Mouse (Mus musculus) lung, embryonic 16.5 days (tissue): Measurements from ENCODE around the gene Anks6. TPM values are rescaled to one million over a fixed set of nuclear protein-coding genes. Genes with fewer than 3 reads are reported as not detected.
"Not testable (repeated sequence)": the region's sequence is repeated elsewhere in the genome, so short reads cannot be mapped to it uniquely, and the experiment has no call there.

ENCODE experiments used
- ATAC-seq: fragments of 200-750 bp; cut with Nextera tagmentation; 2 replicates; pipeline ENCODE4 v1.8.0; 2017; ENCODE audit warnings: low read depth, mild to moderate bottlenecking, moderate library complexity
- H3K27ac ChIP-seq: fragments of 300-500 bp; sonication (generic); 2 replicates; pipeline ENCODE4 v1.5.1; 2014; ENCODE audit warnings: mild to moderate bottlenecking, control low read depth, low read length
- H3K27me3 ChIP-seq: fragments of 300-500 bp; sonication (generic); 2 replicates; pipeline ENCODE4 v1.6.1; 2014; ENCODE audit warnings: low read depth, low read length, mixed read lengths; ENCODE audit not compliant: control insufficient read depth, insufficient read depth
- H3K36me3 ChIP-seq: fragments of 300-500 bp; sonication (generic); 2 replicates; pipeline ENCODE4 v1.6.1; 2014; ENCODE audit warnings: low read length; ENCODE audit not compliant: control insufficient read depth, insufficient read depth
- H3K4me1 ChIP-seq: fragments of 300-500 bp; sonication (generic); replicated peaks from 2 replicates; pipeline ENCODE4 v1.6.1; 2014; ENCODE audit warnings: low read length, mixed read lengths; ENCODE audit not compliant: control insufficient read depth, insufficient read depth
- H3K4me2 ChIP-seq: fragments of 300-500 bp; sonication (generic); 2 replicates; pipeline ENCODE4 v1.6.1; 2014; ENCODE audit warnings: low read depth, low read length, control low read depth
- H3K4me3 ChIP-seq: fragments of 300-500 bp; sonication (generic); 2 replicates; pipeline ENCODE4 v1.5.1; 2014; ENCODE audit warnings: mild to moderate bottlenecking, low read length, control low read depth
- H3K9ac ChIP-seq: fragments of 300-500 bp; sonication (generic); 2 replicates; pipeline ENCODE4 v1.6.1; 2014; ENCODE audit warnings: low read length, control low read depth
- H3K9me3 ChIP-seq: fragments of 300-500 bp; sonication (generic); 2 replicates; pipeline ENCODE4 v1.6.1; 2016; ENCODE audit warnings: low read length; ENCODE audit not compliant: control insufficient read depth
- WGBS: fragments of 180-500 bp; shearing (Covaris S2); extraction: QIAGEN DNeasy Blood & Tissue Kit; methylation state at CpG from one replicate; pipeline ENCODE4 v1.1.7; 2014; 5-methylcytosine and 5-hydroxymethylcytosine counted together
- polyA plus RNA-seq: library from polyadenylated mRNA; unstranded; fragments of >200 nt; fragmentation: Nextera tagmentation; extraction: Ambion mirVana; gene quantifications from 2 replicates; pipeline ENCODE4 v1.2.1, GENCODE M21; 2015

The Anks6 gene
- polyA plus RNA-seq, 1 experiment from 2014 or later = 2.4 TPM

- no peak overlapping the region for H3K27ac ChIP-seq
- WGBS = 84% methylated on average over 17 of the region's 17 CpGs
- ATAC-seq = no peak
- H3K9me3 ChIP-seq = no peaks in the 10 kb centered on the region
- H3K27me3 ChIP-seq = no peaks in the 10 kb centered on the region
- no peaks in the 10 kb centered on the region for H3K4me1 ChIP-seq
- no peak overlapping the region for H3K4me2 ChIP-seq
- H3K9ac ChIP-seq = no peak overlapping the region
- H3K36me3 ChIP-seq = no peaks in the 10 kb centered on the region
- no peak overlapping the region for H3K4me3 ChIP-seq
Observed at GRCm38 (mm10) chr4:47079997-47080646, 22.9 kb upstream of the Anks6 start.

- Histone ChIP-seq H3K4me2 (no peak overlapping the region), H3K9ac (no peak overlapping the region), H3K9me3 (no peaks in the 10 kb centered on the region), H3K4me1 (no peaks in the 10 kb centered on the region), H3K27ac (no peak overlapping the region), H3K27me3 (no peaks in the 10 kb centered on the region), H3K36me3 (no peaks in the 10 kb centered on the region), H3K4me3 (no peak overlapping the region)
- 25% methylated on average over 2 of the region's 2 CpGs for WGBS
- peak; percentile 64 for ATAC-seq
Observed at GRCm38 (mm10) chr4:47075054-47075453, 17.8 kb upstream of the Anks6 start.

- ATAC-seq = no peak
- Histone ChIP-seq H3K9me3 (no peaks in the 10 kb centered on the region), H3K27me3 (peaks cover 3% of the 10 kb centered on the region; the same call in 1 of the 2 replicates), H3K36me3 (no peaks in the 10 kb centered on the region), H3K27ac (no peak overlapping the region), H3K4me2 (no peak overlapping the region), H3K4me1 (peaks cover 8% of the 10 kb centered on the region; the same call in 1 of the 2 replicates), H3K9ac (no peak overlapping the region), H3K4me3 (no peak overlapping the region)
- 5% methylated on average over 1 of the region's 1 CpGs for WGBS
Observed at GRCm38 (mm10) chr4:47060900-47061299, 3.7 kb upstream of the Anks6 start.

GRCm38 (mm10) chr4:47057510-47058325, 491 bp upstream of the Anks6 start:
- ATAC-seq = peak; percentile 8; the same call in 1 of the 2 replicates
- WGBS = 27% methylated on average over 25 of the region's 25 CpGs
- H3K27ac ChIP-seq = no peak overlapping the region

GRCm38 (mm10) chr4:47055570-47056080, 1.6 kb downstream of the Anks6 start:
- ATAC-seq = no peak
- H3K27ac ChIP-seq = no peak overlapping the region
- 0 out of 2 replicates have a peak, but pooled peaks cover 2% of the 10 kb centered on the region for H3K9me3 ChIP-seq
- peaks cover 6% of the 10 kb centered on the region; the same call in 1 of the 2 replicates for H3K27me3 ChIP-seq
- H3K4me1 ChIP-seq = peaks cover 12% of the 10 kb centered on the region
- no peaks in the 10 kb centered on the region for H3K36me3 ChIP-seq
- no peak overlapping the region for H3K9ac ChIP-seq
- WGBS = 92% methylated on average over 6 of the region's 6 CpGs
- H3K4me3 ChIP-seq = no peak overlapping the region
- no peak overlapping the region for H3K4me2 ChIP-seq

More at GRCm38 (mm10) chr4:47057510-47058325, 491 bp upstream of the Anks6 start:
- Histone ChIP-seq H3K9me3 (0 out of 2 replicates have a peak, but pooled peaks cover 2% of the 10 kb centered on the region), H3K9ac (peak overlapping the region; percentile 83), H3K36me3 (no peaks in the 10 kb centered on the region), H3K4me1 (peaks cover 8% of the 10 kb centered on the region; the same call in 1 of the 2 replicates), H3K4me3 (peak overlapping the region; percentile 76), H3K27me3 (peaks cover 5% of the 10 kb centered on the region; the same call in 1 of the 2 replicates), H3K4me2 (peak overlapping the region; percentile 81)

- not testable (repeated sequence) for H3K4me2 ChIP-seq, H3K9me3 ChIP-seq, H3K4me3 ChIP-seq, H3K27me3 ChIP-seq, H3K36me3 ChIP-seq, H3K9ac ChIP-seq, H3K27ac ChIP-seq, ATAC-seq
- peaks cover 12% of the 10 kb centered on the region for H3K4me1 ChIP-seq
- 93% methylated on average over 9 of the region's 9 CpGs for WGBS
Observed at GRCm38 (mm10) chr4:47055170-47055569, 2.1 kb downstream of the Anks6 start.

GRCm38 (mm10) chr4:47051905-47052304, 5.3 kb downstream of the Anks6 start:
- H3K4me3 ChIP-seq = no peak overlapping the region
- peaks cover 9% of the 10 kb centered on the region for H3K4me1 ChIP-seq
- no peak overlapping the region for H3K9ac ChIP-seq
- no peak for ATAC-seq
- 44% methylated on average over 9 of the region's 9 CpGs for WGBS
- H3K27me3 ChIP-seq = peaks cover 6% of the 10 kb centered on the region; the same call in 1 of the 2 replicates
- H3K36me3 ChIP-seq = no peaks in the 10 kb centered on the region
- peak overlapping the region; percentile 2; the same call in 1 of the 2 replicates for H3K4me2 ChIP-seq
- H3K27ac ChIP-seq = no peak overlapping the region
- 0 out of 2 replicates have a peak, but pooled peaks cover 2% of the 10 kb centered on the region for H3K9me3 ChIP-seq

GRCm38 (mm10) chr4:47050642-47051381, 6.4 kb downstream of the Anks6 start:
- no peak overlapping the region for H3K27ac ChIP-seq

More at GRCm38 (mm10) chr4:47050642-47051381, 6.4 kb downstream of the Anks6 start:
- H3K27me3 ChIP-seq = peaks cover 3% of the 10 kb centered on the region; the same call in 1 of the 2 replicates
- peak; percentile 26; the same call in 1 of the 2 replicates for ATAC-seq
- no peak overlapping the region for H3K9ac ChIP-seq
- 27% methylated on average over 10 of the region's 10 CpGs for WGBS
- no peaks in the 10 kb centered on the region for H3K36me3 ChIP-seq
- H3K9me3 ChIP-seq = 0 out of 2 replicates have a peak, but pooled peaks cover 2% of the 10 kb centered on the region
- no peak overlapping the region; the same call in 1 of the 2 replicates for H3K4me2 ChIP-seq
- peaks cover 4% of the 10 kb centered on the region for H3K4me1 ChIP-seq
- H3K4me3 ChIP-seq = no peak overlapping the region
